Mouse (Mus musculus): Measurements from ENCODE around the gene Mtmr11. TPM values are rescaled to one million over a fixed set of nuclear protein-coding genes. Genes with fewer than 3 reads are reported as not detected.
"Not testable (repeated sequence)": the region's sequence is repeated elsewhere in the genome, so short reads cannot be mapped to it uniquely, and the experiment has no call there.

Gene Mtmr11
- total and polyA plus RNA-seq, 2 experiments from 2014 or later: 6.9 to 18.9 TPM

DNA sequence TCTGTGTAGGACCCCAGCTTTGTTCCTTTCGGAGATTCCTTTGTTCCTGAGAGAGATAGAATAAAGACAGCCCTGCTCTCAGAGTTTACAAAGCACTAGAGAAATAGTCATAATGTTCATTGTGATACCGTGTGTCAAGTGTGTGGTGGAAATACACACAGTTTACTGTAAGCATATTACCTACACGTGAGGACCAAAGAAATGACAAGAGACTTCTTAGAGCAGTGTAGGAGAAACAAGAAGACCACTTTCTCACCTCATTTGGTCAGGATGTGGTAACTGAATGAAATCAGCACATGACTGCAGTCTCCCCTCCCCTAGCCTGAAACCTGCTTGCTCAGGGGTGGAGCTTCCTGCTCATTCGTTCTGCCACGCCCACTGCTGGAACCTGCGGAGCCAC lies 36.4 kb downstream of the Mtmr11 start:
- Histone ChIP-seq H3K4me2 (ENCODE audit: low read depth, low read length) (peak overlapping the region; percentile 65), H3K4me3 (ENCODE audit: low read depth, low read length) (peak overlapping the region; percentile 48; the same call in 1 of the 2 replicates), H3K4me1 (ENCODE audit: control insufficient read depth, insufficient read depth) (peaks cover 13% of the 10 kb centered on the region), H3K9me3 (replicated peaks; ENCODE audit: control insufficient read depth, low read length) (no peaks in the 10 kb centered on the region), H3K27ac (ENCODE audit: low read depth) (no peak overlapping the region; the same call in 1 of the 2 replicates), H3K9ac (replicated peaks; ENCODE audit: low read depth, low read length) (no peak overlapping the region), H3K36me3 (replicated peaks; ENCODE audit: control insufficient read depth, insufficient read depth, low read length) (peaks cover 9% of the 10 kb centered on the region; the same call in 1 of the 2 replicates), H3K27me3 (ENCODE audit: control insufficient read depth, insufficient read depth, low read length) (no peaks in the 10 kb centered on the region)
- TF ChIP-seq CTCF (IDR thresholded peaks at IDR 0.05; ENCODE audit: low read depth): no peak
- no peak for TF ChIP-seq EP300 (IDR thresholded peaks at IDR 0.05; ENCODE audit: low read depth)
- DNase-seq (ENCODE audit: low spot score): no peak
- ATAC-seq (ENCODE audit: insufficient read depth, low read depth): no peak
- WGBS: 1% methylated on average over 6 of the region's 6 CpGs

DNA sequence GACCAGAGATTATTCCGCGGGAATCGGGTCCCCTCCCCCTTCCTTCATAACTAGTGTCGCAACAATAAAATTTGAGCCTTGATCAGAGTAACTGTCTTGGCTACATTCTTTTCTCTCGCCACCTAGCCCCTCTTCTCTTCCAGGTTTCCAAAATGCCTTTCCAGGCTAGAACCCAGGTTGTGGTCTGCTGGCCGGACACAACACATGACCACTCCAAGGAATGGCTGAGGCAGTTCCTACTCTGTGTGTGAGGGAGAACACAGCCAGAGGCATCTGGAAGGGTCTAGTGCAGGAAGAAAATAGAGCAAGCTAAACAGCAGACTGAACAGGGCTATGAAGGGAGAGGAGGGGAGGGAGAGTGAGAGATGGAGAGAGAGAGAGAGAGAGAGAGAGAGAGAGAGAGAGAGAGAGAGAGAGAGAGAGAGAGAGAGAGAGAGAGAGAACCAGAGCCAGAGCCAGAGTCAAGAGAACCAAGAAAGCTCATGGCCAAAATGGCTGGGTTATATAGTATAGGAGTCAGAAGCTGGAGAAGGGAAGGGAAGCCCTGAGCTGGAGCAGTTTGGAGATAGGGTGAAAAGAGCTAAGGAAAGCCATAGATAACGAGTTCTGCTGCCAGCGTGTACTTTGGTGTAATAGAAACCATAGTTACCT lies 36.9 kb downstream of the Mtmr11 start:
- H3K27ac ChIP-seq (ENCODE audit: low read depth): not testable (repeated sequence)
- 26% methylated on average over 6 of the region's 8 CpGs for WGBS

DNA sequence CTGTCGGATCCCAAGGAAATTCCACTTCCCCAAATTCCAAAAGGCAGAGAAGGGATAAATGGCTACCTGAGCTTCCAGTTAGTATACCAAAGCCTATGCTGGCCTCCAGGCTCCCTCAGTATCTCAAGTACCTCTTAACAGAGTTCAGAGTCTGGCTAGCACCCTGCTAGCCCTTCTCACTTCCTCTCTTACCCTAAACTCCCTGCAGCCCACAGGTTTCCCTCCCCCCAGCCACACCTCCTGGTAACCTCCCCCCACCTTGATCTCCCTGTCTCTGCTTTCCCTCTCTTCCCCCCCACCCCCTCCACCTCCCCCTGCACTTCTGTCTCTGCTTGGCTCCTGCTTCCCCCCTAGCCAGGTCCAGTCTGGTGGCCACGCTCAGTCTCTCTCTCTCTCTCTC lies 37.9 kb downstream of the Mtmr11 start:
- Histone ChIP-seq H3K4me1 (ENCODE audit: control insufficient read depth, insufficient read depth) (peaks cover 13% of the 10 kb centered on the region), H3K27me3 (ENCODE audit: control insufficient read depth, insufficient read depth, low read length) (no peaks in the 10 kb centered on the region), H3K4me3 (ENCODE audit: low read depth, low read length) (no peak overlapping the region), H3K9ac (replicated peaks; ENCODE audit: low read depth, low read length) (no peak overlapping the region), H3K9me3 (replicated peaks; ENCODE audit: control insufficient read depth, low read length) (no peaks in the 10 kb centered on the region), H3K36me3 (replicated peaks; ENCODE audit: control insufficient read depth, insufficient read depth, low read length) (no peaks in the 10 kb centered on the region), H3K27ac (ENCODE audit: low read depth) (no peak overlapping the region), H3K4me2 (ENCODE audit: low read depth, low read length) (no peak overlapping the region)
- 28% methylated on average over 2 of the region's 2 CpGs for WGBS
- no peak for TF ChIP-seq EP300 (IDR thresholded peaks at IDR 0.05; ENCODE audit: low read depth)
- TF ChIP-seq CTCF (IDR thresholded peaks at IDR 0.05; ENCODE audit: low read depth): no peak
- ATAC-seq (ENCODE audit: insufficient read depth, low read depth) (no peak), DNase-seq (ENCODE audit: low spot score) (no peak)

More for the DNA sequence above, 36.9 kb downstream of the Mtmr11 start:
- not testable (repeated sequence) for H3K36me3 ChIP-seq (replicated peaks; ENCODE audit: control insufficient read depth, insufficient read depth, low read length); DNase-seq (ENCODE audit: low spot score); H3K9me3 ChIP-seq (replicated peaks; ENCODE audit: control insufficient read depth, low read length); H3K27me3 ChIP-seq (ENCODE audit: control insufficient read depth, insufficient read depth, low read length); H3K4me3 ChIP-seq (ENCODE audit: low read depth, low read length); ATAC-seq (ENCODE audit: insufficient read depth, low read depth); H3K9ac ChIP-seq (replicated peaks; ENCODE audit: low read depth, low read length); H3K4me2 ChIP-seq (ENCODE audit: low read depth, low read length)
- peaks cover 13% of the 10 kb centered on the region for H3K4me1 ChIP-seq (ENCODE audit: control insufficient read depth, insufficient read depth)

DNA sequence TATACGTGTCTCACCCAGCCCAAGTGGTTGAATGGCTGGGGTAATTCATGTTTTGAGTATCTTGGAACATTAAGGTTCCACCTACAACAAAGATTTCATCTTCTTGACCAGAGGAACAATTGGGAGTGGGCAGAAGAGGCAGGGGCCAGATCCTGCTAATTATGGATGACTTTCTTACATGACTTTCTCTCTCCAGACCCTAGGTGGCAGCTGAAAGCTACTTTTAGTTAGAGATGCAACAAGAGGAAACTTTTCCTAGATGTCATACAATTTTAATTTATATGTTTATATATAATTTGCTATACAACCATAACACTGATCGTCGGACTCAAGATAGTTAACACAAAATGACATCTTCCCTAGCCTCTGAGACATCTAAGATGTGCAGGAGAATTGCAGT lies 46.0 kb downstream of the Mtmr11 start:
- TF ChIP-seq EP300 (IDR thresholded peaks at IDR 0.05; ENCODE audit: low read depth) (no peak), CTCF (IDR thresholded peaks at IDR 0.05; ENCODE audit: low read depth) (peak; percentile 23; the same call in 1 of the 2 replicates)
- no peak overlapping the region for H3K4me3 ChIP-seq (ENCODE audit: low read depth, low read length)
- H3K9ac ChIP-seq (replicated peaks; ENCODE audit: low read depth, low read length): no peak overlapping the region
- no peaks in the 10 kb centered on the region for H3K36me3 ChIP-seq (replicated peaks; ENCODE audit: control insufficient read depth, insufficient read depth, low read length)
- H3K27ac ChIP-seq (ENCODE audit: low read depth): no peak overlapping the region
- WGBS: 77% methylated on average over 3 of the region's 3 CpGs
- no peak overlapping the region for H3K4me2 ChIP-seq (ENCODE audit: low read depth, low read length)
- H3K4me1 ChIP-seq (ENCODE audit: control insufficient read depth, insufficient read depth): no peaks in the 10 kb centered on the region
- no peaks in the 10 kb centered on the region for H3K27me3 ChIP-seq (ENCODE audit: control insufficient read depth, insufficient read depth, low read length)
- no peak for ATAC-seq (ENCODE audit: insufficient read depth, low read depth)
- DNase-seq (ENCODE audit: low spot score): no peak
- H3K9me3 ChIP-seq (replicated peaks; ENCODE audit: control insufficient read depth, low read length): no peaks in the 10 kb centered on the region

DNA sequence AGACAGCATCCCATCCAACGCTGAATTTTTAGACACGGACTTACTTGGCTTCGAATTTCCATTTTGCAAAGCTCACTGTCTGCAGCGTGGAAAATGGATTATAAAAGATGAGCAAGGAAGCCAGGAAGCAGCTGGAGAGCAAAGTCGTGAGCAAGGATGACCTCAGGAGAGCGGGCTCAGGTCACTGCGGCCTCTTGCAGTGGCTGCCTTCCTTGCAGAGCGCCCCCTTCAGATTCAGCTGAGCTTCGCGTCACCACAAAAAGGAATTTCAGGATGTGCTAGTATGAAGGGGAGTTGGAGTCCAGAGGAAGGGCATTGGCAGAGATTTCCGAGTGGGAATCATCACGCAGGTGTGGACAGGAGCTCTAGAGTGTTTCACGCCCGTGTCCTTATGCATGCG lies 47.4 kb downstream of the Mtmr11 start:
- H3K36me3 ChIP-seq (replicated peaks; ENCODE audit: control insufficient read depth, insufficient read depth, low read length): no peaks in the 10 kb centered on the region
- TF ChIP-seq EP300 (IDR thresholded peaks at IDR 0.05; ENCODE audit: low read depth) (no peak), CTCF (IDR thresholded peaks at IDR 0.05; ENCODE audit: low read depth) (peak; percentile 27)
- no peak for DNase-seq (ENCODE audit: low spot score)
- H3K4me3 ChIP-seq (ENCODE audit: low read depth, low read length): no peak overlapping the region
- no peak overlapping the region for H3K4me2 ChIP-seq (ENCODE audit: low read depth, low read length)
- no peaks in the 10 kb centered on the region for H3K27me3 ChIP-seq (ENCODE audit: control insufficient read depth, insufficient read depth, low read length)
- no peak for ATAC-seq (ENCODE audit: insufficient read depth, low read depth)
- no peaks in the 10 kb centered on the region for H3K4me1 ChIP-seq (ENCODE audit: control insufficient read depth, insufficient read depth)
- H3K9ac ChIP-seq (replicated peaks; ENCODE audit: low read depth, low read length): no peak overlapping the region
- 24% methylated on average over 15 of the region's 15 CpGs for WGBS
- H3K27ac ChIP-seq (ENCODE audit: low read depth): no peak overlapping the region
- no peaks in the 10 kb centered on the region for H3K9me3 ChIP-seq (replicated peaks; ENCODE audit: control insufficient read depth, low read length)

DNA sequence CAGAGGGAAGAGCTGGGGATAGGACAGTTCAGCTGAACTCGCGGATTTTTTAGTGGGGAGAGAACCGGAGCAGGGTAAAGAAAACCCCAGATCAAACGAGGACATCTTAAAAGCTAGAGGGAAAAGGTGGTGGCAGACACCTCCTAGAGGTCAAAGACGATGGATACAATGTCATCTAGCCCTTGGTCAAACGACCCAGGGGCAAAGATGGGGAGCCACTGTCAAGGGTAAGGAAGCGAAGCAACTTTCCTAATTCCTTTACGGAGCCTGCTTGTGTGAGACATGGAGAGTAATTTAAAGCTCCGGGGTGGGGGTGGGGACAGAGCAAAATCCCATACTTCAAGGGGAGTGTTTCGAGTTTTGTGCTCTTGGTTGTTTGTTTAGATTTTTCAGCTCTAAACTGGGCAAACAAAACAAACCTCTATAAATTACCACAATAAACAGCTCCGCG lies 57.4 kb downstream of the Mtmr11 start:
- Histone ChIP-seq H3K27ac (ENCODE audit: low read depth) (peak overlapping the region; percentile 96), H3K27me3 (ENCODE audit: control insufficient read depth, insufficient read depth, low read length) (no peaks in the 10 kb centered on the region), H3K36me3 (replicated peaks; ENCODE audit: control insufficient read depth, insufficient read depth, low read length) (no peaks in the 10 kb centered on the region), H3K9ac (replicated peaks; ENCODE audit: low read depth, low read length) (peak overlapping the region; percentile 83), H3K4me2 (ENCODE audit: low read depth, low read length) (peak overlapping the region; percentile 82), H3K9me3 (replicated peaks; ENCODE audit: control insufficient read depth, low read length) (no peaks in the 10 kb centered on the region), H3K4me1 (ENCODE audit: control insufficient read depth, insufficient read depth) (peaks cover 24% of the 10 kb centered on the region), H3K4me3 (ENCODE audit: low read depth, low read length) (peak overlapping the region; percentile 64)
- DNase-seq (ENCODE audit: low spot score) (no peak), ATAC-seq (ENCODE audit: insufficient read depth, low read depth) (peak; percentile 10; the same call in 1 of the 2 replicates)
- peak; percentile 30; the same call in 1 of the 2 replicates for TF ChIP-seq CTCF (IDR thresholded peaks at IDR 0.05; ENCODE audit: low read depth)
- TF ChIP-seq EP300 (IDR thresholded peaks at IDR 0.05; ENCODE audit: low read depth): no peak
- 0% methylated on average over 12 of the region's 12 CpGs for WGBS

Measured in heart, postnatal 0 days (tissue).